Mouse (Mus musculus): ENCODE data around the gene Aqp5.

DNA sequence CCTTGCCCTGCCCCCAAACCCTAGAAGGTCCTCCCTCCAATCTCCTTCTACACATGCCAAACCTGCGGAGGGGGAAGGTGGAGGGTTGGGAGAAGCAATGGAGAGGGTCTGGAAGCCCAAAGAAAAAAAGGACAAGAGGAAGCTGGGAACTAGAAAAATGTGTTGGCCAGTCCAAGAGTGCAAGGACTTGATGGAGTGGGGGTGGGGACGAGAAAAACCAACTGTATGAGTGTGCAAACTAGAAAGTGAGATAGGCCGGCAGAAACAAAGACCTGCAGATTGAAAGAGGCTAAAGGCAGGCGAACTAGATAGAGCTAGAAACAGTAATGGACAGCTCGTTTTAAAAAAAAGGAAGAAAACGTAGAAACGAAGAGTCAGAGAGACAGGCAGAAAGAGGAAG is 878 bp upstream of the Aqp5 start:
- TF ChIP-seq CTCF (IDR thresholded peaks at IDR 0.05; ENCODE audit: low read depth) (no peak), EP300 (IDR thresholded peaks at IDR 0.05; ENCODE audit: low read depth) (no peak)

Data from liver, embryonic 14.5 days (tissue).